Mouse (Mus musculus) inflammation-experienced regulatory T-cells, adult 6 months (primary cell): Measurements from ENCODE around the gene Matk. TPM values are rescaled to one million over a fixed set of nuclear protein-coding genes. Genes with fewer than 3 reads are reported as not detected.
A peak's percentile ranks its signal among the peaks of the same experiment; 100 is the strongest.

Experiments used
- ATAC-seq: one replicate; pipeline ENCODE4 v1.8.0; 2017
- polyA plus RNA-seq, 3 experiments: library from polyadenylated mRNA; unstranded; fragments of 100-300 nt; shearing (Covaris generic); gene quantifications; one replicate each; pipeline ENCODE4 v1.2.1; 2017

The Matk gene
- polyA plus RNA-seq, 3 experiments from 2014 or later = 30.1 to 68.1 (median 64.4) TPM

DNA sequence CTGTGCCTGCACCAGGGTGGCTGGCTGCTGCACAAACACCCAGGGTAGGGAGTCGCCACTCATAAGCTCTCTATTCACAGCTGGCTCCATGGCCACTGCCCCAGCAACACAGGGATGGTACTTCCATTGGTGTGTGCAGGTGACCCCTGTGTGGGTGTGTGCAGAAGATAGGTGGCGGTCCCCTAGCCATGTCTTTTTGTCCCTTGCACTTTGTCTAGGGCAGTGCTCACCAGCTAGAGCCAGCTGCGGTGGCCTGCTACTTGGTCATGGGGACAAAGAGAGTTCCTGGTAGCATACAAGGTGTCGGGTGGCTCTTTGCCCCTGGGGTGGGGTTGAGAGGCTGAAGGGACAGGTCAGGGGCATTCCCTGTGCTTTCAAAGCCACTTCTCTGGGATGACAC, 8.6 kb upstream of the Matk start:
- no peak for ATAC-seq

DNA sequence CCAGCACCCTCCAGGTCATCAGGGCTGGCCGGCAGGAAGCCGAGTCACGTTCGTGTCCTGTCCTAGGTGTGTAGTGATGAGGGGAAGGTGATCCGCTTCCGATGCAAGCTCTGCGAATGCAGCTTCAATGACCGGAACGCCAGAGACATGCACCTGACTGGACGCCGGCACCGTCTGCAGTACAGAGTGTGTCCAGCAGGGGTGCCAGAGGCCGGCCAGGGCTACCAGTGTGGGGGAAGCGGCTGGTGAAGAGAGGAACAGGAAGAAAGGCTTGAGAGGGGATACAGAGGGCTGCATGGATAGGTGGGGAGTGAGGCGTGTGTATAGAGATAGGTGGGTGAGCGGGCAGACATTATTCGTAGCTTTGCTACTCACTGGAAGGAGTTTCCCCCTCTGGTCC, 8.1 kb upstream of the Matk start:
- ATAC-seq = peak; percentile 76

DNA sequence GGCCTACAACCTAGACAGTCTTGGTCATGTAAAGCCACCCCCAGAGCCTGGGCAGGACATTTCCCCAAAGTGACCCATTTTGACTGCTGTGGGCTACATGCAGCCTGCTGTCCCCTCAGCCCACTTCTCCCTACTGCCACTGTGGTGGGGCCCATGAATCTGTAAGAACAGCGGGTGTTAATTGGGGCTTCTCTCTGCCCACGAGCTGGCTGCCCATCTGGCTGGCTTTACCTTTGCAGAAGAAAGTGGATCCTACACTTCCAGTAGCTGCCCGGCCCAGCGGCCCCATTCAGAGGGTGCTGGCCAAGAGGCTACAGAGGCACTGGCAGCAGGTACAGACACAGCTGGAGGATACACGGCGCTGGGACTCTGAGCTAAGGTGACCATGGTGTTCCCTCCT, 7.6 kb upstream of the Matk start:
- ATAC-seq = no peak

DNA sequence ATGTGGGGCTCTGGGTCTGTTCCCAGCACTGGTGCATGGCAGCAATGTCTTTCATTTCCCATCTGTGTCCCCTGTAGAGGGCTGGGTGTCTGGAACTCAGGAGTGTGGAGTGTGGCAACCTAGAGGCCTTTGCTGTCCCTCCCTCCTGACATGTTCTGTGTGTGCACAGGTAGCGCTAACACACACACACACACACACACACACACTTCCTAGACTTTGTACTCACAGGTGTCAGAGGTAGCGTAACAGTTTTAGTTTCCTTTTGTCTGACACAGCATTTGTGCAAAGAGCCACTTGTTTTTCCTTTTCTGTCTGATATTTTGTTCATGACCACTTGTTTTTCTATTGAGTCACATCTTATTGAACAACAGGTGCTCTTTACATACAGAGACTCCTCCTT, 4.9 kb upstream of the Matk start:
- peak; percentile 70 for ATAC-seq

DNA sequence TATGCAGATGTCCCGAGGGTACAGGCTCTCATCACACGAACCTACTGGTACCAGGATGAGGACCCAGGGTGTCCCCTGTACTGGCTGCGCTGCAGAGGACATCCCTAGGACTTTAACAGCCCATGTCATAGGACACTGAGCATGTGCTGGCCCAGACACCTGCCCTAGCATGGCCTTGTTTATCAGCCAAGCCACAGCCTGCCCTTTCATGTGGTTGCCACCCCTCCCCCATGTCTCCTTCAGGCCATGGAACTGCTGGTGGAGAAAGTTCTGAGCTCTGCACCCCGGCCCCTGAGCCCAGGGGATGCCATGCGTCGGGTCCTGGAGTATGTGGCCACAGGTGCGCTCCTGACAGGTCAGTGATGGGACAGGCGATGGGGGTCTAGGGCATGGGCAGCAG, 3.3 kb upstream of the Matk start:
- no peak for ATAC-seq

DNA sequence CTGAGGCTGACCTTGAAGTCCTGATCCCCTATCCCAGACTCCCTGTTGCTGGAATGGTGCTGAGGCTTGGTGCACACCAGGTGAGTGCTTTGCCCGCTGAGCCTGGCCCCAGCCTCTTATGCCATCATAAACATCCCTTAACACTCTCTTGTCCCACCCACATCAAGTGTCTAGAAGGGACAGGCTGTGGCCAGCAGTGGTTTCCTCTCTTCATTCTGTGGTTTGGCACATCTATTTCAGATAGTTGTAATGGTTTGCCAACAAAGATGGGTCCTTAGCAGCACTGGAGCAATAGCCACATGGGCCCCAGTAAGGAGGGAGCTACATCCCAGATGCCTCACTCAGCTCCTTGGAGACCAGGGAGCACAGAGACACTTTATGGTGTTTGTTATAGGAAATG, 2.2 kb downstream of the Matk start:
- ATAC-seq = no peak

DNA sequence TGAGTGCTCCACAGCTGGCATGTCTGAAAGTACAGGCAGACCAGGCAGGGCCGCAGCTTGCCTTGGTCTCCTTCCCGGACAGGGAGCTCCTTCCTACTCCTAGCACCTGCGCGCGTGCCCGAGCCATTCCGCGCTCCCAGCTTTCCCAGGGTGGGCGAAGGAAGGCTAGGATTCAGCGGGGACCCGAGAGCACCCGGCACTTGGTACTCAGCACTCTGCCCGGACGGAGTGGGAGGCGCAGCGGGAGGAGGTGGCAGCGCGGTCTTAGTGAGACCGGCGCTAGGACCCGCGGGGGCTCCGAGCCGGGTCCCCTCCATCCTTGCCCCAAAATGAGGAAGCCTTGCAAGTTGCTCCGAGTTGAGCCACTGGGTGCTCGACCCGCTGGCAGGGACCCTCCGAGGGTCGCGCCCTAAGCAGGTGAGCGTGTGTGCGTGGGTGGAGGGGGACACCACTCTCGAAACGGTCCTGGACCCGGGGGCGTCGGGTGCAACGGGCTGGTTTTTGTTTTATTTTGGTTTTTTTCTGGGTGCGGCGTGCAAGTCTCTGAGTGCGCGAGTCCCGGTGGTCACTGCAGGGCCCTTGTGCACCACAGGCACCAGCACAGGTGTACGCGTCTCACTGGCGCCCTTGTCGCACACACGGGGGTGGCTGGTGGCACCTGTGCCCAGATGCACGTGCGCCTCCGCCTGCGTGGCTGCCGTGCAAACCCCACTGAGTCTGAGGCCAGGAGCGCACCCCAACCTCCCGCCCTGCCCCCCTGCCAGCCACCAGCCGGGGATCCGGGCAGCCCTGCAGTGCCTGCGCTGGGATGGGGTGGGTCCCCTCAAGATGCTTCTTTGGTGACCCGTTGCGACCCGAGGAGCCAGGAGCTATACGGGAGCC, 4.7 kb downstream of the Matk start:
- ATAC-seq = peak; percentile 53

DNA sequence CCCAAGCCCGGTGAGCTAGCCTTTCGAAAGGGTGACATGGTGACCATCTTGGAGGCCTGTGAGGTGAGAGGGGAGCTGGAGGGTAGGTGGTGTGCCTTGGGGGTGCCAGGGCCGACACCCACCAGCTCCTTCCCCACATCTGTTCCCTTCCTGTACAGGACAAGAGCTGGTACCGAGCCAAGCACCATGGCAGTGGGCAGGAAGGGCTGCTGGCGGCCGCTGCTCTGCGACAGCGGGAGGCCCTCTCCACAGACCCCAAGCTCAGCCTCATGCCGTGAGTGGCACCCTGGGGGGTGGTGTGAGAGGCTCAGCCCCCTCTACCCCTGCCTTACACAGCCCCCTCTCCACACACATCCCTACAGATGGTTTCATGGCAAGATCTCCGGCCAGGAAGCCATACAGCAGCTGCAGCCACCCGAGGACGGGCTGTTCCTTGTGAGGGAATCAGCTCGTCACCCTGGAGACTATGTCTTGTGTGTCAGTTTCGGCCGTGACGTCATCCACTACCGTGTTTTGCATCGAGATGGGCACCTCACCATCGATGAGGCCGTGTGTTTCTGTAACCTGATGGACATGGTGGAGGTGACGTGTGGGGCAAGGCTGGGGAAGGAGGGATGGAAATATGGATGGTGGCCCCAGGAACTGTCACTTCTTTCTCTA, 6.6 kb downstream of the Matk start:
- no peak for ATAC-seq

DNA sequence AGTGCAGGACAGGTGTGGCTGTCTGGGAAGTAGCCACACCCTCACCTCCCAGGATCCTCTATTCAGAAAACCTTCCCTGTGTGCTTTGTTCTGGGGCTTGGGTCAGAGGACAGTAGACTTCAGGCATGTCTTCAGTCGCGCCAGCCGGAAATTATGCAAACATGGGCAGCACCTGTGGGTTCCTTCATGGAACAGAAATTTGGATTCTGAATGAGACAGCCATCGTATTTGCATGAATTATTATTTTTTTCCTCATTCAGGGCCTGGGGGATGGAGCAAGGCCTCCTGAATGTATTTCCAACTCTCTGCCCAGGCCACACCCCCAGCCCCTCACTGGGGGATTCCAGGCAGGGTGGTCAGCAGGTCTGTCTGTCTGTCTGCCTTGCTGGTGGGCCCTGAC, 8.3 kb downstream of the Matk start:
- ATAC-seq = no peak

DNA sequence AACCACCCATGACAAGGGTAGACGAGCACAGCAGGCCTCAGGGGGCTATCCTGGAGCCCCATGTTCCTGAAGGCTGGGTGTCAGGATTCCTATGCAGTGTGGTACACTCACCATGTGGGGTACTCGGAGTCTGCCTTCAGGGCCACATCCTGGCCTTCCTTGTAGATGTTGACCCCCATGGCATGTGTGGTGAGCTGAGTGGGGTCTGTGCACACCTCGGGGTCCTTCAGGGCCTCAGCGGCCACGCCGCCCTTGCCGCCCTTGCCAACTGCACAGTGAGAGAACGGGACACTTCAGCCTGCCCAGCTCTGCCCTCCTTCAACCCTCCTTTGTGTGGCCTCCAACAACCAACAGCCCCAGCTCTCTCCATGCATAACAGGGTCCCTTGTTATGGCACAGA, 12.8 kb downstream of the Matk start:
- no peak for ATAC-seq

DNA sequence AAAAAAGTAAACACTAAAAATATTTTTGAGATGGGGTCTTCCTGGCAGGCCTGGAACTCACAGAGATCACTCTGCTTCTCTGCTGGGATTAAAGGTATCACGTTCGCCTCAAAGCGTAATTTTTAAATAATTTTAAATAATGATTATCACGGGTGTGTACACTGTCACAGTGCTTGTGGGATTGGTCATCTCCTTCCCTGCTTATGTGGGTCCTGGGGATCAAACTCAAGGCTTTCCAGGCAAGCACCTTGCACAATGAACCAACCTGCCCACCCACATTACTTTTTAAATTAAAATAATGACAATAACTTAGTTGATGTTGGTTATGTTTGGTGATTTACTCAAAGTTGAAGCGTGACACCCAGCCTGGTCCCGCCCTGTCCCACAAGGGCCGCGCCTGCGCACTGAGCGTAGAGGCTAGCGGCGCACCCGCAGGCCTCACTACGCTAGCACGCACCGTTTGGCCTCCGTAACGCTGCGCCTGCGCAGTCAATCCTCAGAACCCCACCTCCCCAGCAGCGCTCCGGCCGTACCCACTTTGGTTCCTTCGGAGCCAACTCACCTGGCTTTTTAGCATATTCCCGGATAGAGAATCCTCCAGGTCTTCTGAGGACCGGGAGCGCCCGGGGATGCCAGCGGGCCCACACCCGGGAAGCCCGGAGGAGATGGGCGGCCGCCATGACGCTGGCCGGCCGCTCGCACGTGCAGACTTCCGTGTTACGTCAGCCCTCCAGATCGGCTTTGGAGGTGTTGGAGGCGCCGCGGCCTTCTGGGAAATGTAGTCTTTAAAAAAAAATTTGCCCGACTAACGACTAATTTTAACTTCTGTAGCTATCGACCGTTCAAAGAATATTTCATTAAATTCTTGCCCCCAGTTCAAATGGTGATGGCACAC, 13.7 kb downstream of the Matk start, which contains the start of the genes Mrpl54 and Apba3:
TSS of gene Mrpl54 (minus strand) at position 724 of the 895 bp plus-strand sequence.
TSS of gene Apba3 (plus strand) at position 750 of the 895 bp plus-strand sequence.
- peak; percentile 87 for ATAC-seq

DNA sequence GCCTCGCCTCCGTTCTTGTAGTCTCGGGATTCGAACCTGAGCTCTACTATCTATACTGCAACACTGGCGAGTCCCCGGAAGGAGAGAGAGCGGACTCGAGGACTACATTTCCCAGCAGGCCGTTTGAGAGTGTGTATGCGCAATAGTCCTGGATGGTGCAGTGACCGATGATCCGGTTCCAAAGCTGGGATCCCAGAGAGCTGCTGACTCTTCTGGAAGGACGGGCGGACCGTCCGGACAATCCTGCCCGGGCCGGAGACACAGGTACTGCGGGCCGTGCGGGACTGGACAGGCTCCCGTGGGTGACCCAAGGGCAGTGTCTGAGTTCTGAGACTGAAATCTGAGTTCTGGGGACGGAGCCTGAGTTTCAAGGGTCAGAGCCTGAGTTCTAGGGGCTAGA, 15.3 kb downstream of the Matk start:
- ATAC-seq = peak; percentile 68

DNA sequence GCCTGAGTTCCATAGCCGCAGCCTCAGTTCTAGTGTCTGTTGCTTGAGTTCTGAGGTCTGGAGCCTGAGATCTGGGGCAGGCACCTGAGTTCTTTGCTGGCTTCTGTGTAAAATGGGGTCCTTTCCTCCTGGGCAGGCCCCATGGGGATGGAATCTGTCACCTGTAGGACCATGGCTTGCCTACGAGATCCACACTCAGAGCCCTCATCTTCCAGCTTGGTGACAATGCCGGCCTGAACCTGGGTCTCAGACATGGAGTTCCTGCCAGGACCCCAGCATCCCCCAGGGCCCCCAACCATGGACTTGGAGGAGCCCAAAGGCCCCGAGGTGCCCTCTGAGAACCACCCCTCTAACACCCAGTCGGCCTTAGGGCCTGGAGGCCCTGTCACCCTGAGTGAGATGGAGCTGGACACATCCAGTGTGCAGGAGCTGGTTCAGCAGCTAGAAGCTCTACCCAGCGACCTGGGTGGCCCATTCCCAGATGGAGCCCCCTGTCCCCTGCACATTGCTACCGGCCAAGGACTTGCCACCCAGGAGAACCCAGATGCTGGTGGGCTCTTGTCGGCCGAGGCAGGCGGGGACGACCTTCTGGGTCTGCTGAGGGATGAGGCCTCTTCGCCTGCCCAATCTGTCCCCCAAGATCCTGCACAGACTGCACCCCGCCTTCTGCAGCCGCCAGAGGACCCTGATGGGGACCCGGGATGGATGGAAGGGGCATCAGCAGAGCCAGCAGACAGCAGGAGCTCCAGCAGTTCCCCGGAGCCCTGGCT, 16.1 kb downstream of the Matk start:
- ATAC-seq = no peak

DNA sequence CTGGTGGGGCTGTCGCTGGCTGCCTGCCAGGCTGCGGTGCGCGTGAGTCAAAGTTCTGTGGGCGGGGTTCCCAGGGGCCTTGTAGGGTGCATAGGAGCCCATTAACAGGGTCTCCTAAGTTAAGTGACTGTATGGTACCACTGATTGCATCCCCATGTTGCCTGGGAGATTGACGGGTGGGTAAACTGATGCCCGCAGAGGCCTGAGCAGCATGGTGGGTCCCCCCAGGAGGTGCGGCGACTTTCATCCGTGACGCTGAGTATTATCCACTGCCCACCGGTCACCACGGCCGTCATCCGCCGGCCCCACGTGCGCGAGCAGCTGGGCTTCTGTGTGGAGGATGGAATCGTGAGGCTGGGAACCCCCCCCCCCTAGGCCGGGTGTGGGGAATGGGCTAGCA, 19.6 kb downstream of the Matk start:
- ATAC-seq = no peak

DNA sequence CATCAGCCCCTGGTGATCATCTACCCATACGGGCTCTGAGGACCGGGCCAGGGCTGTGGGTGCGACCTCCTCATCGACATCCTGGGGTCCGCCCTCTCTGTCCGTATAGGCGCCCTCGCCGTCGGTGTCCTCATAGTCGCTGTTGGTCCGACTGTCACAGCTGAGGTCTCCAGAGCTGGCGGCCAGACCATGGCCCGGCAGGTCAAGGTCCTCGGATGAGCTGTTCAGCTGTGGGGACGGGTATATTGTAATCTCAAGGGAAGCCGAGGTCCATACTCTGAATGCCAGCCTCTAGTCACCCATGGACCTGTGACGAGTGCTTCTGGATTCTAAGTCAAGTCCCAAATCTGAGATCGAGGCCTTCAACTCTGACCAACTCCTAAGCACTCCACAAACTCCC, 21.1 kb downstream of the Matk start:
- ATAC-seq = no peak

DNA sequence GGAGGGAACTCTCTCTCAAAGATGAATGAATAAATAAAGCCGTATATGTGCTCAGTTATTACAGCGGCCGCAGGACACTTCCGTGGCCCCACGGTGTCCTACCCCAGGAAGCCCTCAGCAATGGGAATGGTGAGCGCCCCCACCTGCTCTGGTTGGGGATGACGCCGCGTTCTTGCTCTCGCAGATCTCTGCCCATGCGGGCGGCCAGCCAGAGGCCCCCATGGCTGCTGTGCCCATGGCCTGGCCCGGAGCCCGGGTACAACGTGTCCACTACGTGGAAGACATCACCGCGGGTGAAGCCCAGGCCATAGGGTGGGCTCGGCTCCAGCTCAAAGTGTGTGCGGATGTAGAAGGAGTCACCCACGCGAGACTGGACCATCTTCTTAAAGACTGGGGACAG, 24.9 kb downstream of the Matk start:
- no peak for ATAC-seq

DNA sequence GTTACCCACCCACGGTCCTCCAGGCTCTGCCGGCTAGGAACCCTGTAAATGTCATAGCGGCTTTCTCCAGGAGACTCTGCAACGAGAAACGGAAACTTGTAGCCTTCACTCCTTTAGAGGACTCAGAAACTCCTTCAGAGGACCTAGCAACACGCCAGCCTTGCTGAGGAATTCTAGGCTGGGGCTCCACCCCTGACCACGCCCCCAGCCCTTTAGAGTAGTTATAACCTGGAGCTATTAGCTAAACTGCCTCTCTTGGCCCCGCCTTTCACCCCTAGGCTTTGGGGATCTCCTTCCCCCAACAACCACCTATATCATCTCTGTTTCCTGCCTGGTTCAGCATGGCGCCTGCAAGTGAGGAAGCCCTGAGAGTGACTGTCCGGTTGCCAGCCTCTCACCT, 26.8 kb downstream of the Matk start:
- ATAC-seq = no peak

DNA sequence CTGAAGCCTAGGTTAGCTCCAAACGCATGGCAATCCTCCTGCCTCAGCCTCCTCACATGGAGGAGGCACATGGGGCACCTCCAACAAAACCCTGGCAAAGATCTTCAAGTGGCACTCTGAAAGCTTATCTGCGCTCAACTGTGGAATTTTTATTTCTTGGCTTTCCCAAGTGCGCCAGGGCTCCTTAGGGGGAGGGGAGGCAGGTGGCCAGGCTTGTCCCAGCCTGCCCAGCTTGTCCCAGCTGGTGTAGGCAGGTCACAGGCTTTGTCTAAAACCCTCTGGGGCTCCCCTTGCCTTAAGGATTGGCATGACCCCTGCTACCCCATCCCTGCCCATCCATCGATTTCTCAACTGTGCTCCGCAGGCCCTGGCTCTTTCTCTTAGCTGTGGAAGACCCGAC, 31.5 kb downstream of the Matk start:
- no peak for ATAC-seq

DNA sequence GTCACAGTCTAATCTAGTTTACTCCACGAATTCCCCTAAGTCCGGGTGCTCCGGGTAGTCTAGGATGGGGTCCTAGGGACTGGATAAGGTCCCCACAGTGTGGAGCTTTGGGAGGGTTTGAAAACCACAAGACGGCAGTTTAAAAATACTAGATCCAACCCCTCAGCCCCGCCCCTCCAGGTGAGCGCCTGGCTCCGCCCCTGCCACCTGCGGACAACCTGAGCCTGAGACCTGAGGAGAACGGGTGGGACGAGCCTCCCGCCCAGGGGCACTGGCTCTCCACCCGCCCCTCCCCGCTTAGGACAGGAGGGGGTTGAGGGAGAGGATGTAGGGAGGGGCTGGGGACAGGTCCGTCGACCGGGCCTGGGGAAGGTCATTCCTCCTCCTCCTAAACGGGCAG, 32.0 kb downstream of the Matk start:
- no peak for ATAC-seq

DNA sequence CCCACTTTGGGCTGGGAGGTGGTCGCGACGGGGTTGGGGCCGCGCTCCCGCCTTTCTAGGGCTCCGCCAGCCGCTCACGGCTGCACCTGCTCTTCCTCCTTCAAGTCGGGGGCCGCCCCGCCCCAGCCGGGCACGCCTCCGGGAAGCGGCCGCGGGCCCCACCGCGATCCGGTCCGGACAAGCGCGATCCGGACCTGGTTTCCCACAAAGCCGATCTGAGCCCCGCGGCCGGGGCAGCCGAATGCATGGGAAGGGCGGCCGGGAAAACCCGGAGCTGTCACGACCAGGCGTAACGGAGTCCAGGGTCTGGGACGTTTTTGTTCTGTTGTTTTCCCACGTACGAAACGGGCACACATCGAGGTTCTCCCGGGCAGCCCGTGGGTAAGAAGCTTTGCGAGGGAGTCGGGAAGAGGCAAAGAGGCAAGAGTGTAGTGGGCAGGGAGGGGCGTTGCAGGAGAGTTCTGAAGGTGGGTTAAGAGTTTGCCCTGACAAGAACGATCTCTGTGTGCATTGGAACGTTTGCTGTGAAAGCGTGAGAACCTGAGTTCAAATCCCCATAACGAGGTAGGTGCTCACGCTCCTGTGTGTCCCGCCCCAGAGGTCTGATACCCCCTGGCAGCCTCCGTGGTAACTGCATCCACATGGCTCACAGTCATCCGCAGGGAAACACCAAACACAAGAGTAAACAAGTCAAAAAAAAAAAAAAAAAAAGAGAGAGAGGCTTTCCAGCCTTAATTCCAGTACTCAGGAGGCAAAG, 33.1 kb downstream of the Matk start:
- ATAC-seq = peak; percentile 93

DNA sequence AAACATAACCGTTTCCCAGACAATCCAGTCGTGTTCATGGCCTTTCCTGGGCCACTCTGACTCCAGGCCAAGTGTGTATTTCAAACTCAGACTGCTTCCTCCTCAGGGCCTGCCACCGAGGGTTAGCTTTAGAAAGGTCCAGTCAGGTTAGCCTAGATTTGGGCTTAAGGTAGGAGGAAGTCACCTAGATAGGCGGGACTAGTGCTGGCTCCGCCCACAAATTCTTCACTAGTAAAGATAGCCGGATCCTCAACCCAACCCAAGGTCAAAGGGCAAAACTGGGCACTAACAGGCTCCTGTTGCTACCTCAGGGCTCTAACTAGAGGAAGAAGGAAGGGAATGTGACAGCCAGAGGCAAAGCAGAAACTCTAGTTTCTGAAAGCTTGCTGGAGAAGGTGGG, 33.9 kb downstream of the Matk start:
- no peak for ATAC-seq
